Mouse (Mus musculus): ENCODE data around the gene Mettl1. TPM values are rescaled to one million over a fixed set of nuclear protein-coding genes. Genes with fewer than 3 reads are reported as not detected.

The Mettl1 gene
- polyA plus RNA-seq, 1 experiment, result 31.3 TPM

DNA sequence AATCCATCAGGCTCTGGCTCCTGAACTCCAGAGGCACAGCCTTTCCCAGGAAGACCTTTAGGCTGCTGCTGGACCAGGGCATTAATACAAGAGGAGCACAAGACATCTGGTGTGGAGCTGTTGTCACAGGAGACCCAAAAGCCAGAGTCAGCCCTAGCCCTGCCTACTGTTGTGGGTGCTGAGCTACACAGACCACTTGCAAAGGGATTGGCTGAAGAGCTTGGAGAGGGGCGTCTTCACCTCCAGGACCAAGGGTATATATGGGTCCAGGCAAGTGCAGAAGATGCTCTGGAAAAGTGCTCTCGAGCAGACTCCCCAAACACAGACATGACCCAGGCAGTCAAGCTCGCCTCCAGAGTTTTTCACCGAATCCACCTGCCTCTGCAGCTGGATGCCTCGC lies 6.7 kb downstream of the Mettl1 start, which contains the start of gene Cyp27b1:
Cyp27b1 (plus strand) TSS at position 297 of the 400 bp plus-strand sequence.
- peaks cover 11% of the 10 kb centered on the region for H3K79me2 ChIP-seq (ENCODE audit: control insufficient read depth, insufficient read depth)
- peaks cover 27% of the 10 kb centered on the region for H3K36me3 ChIP-seq (ENCODE audit: control insufficient read depth, insufficient read depth)
- TF ChIP-seq USF1 (IDR thresholded peaks at IDR 0.05; ENCODE audit: low read depth), result no peak
- no peak for TF ChIP-seq MAX (IDR thresholded peaks at IDR 0.05)
- TF ChIP-seq MYOG (IDR thresholded peaks at IDR 0.05; ENCODE audit: control insufficient read depth, extremely low read depth, insufficient read length), result no peak
- H3ac ChIP-seq (ENCODE audit: control insufficient read depth, insufficient read length, low read depth), result no peak within 1 kb of the TSS
- H3K4me3 ChIP-seq (ENCODE audit: insufficient read depth, poor library complexity, severe bottlenecking), result no peak within 1 kb of the TSS
- peaks cover 17% of the 10 kb centered on the region for H3K27me3 ChIP-seq (ENCODE audit: control insufficient read depth, insufficient read depth, insufficient read length)
- peaks cover 2% of the 10 kb centered on the region for H3K79me3 ChIP-seq (ENCODE audit: low read depth)

- Histone ChIP-seq H3K79me2 (ENCODE audit: control insufficient read depth, insufficient read depth) (peaks cover 3% of the 10 kb centered on the region), H3K79me3 (ENCODE audit: low read depth) (no peaks in the 10 kb centered on the region), H3K27me3 (ENCODE audit: control insufficient read depth, insufficient read depth, insufficient read length) (peaks cover 17% of the 10 kb centered on the region), H3K36me3 (ENCODE audit: control insufficient read depth, insufficient read depth) (peaks cover 18% of the 10 kb centered on the region), H3K4me3 (ENCODE audit: insufficient read depth, poor library complexity, severe bottlenecking) (no peak overlapping the region), H3ac (ENCODE audit: control insufficient read depth, insufficient read length, low read depth) (no peak overlapping the region)
- no peak for TF ChIP-seq MAX (IDR thresholded peaks at IDR 0.05)
- TF ChIP-seq FOSL1 (IDR thresholded peaks at IDR 0.05; ENCODE audit: insufficient read depth, low read length, poor library complexity, severe bottlenecking), result no peak
These were observed 7.6 kb downstream of the Mettl1 start for GRCm38 (mm10) chr10:127048608-127049394.

DNA sequence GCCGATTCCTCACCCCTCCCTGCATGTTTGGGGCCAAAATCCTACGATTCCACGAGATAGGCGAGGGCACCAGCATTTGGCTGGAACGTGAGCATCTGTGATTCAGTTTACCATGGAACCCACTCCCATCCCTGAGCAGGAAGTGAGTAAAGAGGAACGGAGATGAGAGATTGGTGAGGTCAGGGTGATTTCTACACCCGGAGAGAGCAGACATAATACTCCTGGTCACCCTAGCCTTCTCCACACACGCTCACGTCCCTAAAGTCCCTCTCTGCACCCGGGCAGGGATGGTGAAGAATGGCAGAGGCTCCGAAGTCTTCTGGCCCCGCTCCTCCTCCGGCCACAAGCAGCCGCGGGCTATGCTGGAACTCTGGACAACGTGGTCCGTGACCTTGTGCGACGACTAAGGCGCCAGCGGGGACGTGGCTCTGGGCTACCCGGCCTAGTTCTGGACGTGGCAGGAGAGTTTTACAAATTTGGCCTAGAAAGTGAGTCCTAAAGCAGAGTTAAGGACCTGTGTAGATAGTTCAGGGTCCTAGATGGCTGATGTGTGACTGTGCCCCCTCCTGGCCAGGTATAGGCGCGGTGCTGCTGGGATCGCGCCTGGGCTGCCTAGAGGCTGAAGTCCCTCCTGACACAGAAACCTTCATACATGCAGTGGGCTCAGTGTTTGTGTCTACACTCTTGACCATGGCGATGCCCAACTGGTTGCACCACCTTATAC lies 8.3 kb downstream of the Mettl1 start:
- H3K36me3 ChIP-seq (ENCODE audit: control insufficient read depth, insufficient read depth), result peaks cover 12% of the 10 kb centered on the region
- H3K79me2 ChIP-seq (ENCODE audit: control insufficient read depth, insufficient read depth), result no peaks in the 10 kb centered on the region
- no peak for TF ChIP-seq CTCF (IDR thresholded peaks at IDR 0.05; ENCODE audit: control insufficient read depth, insufficient read depth, insufficient read length)
- no peak for TF ChIP-seq USF1 (IDR thresholded peaks at IDR 0.05; ENCODE audit: low read depth)
- TF ChIP-seq MYOD1 (IDR thresholded peaks at IDR 0.05; ENCODE audit: control insufficient read depth, insufficient read length, low read depth), result no peak
- no peak for TF ChIP-seq MAX (IDR thresholded peaks at IDR 0.05)
- TF ChIP-seq CEBPB (IDR thresholded peaks at IDR 0.05; ENCODE audit: low read depth), result no peak
- TF ChIP-seq FOSL1 (IDR thresholded peaks at IDR 0.05; ENCODE audit: insufficient read depth, low read length, poor library complexity, severe bottlenecking), result no peak
- TF ChIP-seq MYOG (IDR thresholded peaks at IDR 0.05; ENCODE audit: control insufficient read depth, extremely low read depth, insufficient read length), result no peak
- H3K27me3 ChIP-seq (ENCODE audit: control insufficient read depth, insufficient read depth, insufficient read length), result peaks cover 17% of the 10 kb centered on the region
- H3K79me3 ChIP-seq (ENCODE audit: low read depth), result no peaks in the 10 kb centered on the region
- H3K4me3 ChIP-seq (ENCODE audit: insufficient read depth, poor library complexity, severe bottlenecking), result no peak overlapping the region
- H3ac ChIP-seq (ENCODE audit: control insufficient read depth, insufficient read length, low read depth), result no peak overlapping the region

DNA sequence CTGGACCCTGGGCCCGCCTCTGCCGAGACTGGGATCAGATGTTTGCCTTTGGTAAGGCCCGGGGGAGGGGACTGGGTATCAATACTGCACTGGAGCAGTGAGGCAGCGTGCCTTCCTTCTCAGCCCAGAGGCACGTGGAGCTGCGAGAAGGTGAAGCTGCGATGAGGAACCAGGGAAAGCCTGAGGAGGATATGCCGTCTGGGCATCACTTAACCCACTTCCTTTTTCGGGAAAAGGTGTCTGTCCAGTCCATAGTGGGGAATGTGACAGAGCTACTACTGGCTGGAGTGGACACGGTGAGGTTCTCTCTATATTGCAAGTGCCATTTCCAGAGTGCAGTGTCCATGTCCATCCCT lies 8.9 kb downstream of the Mettl1 start:
- Histone ChIP-seq H3K36me3 (ENCODE audit: control insufficient read depth, insufficient read depth) (peaks cover 7% of the 10 kb centered on the region), H3K4me3 (ENCODE audit: insufficient read depth, poor library complexity, severe bottlenecking) (no peak overlapping the region), H3ac (ENCODE audit: control insufficient read depth, insufficient read length, low read depth) (no peak overlapping the region), H3K79me3 (ENCODE audit: low read depth) (no peaks in the 10 kb centered on the region), H3K27me3 (ENCODE audit: control insufficient read depth, insufficient read depth, insufficient read length) (peaks cover 17% of the 10 kb centered on the region), H3K79me2 (ENCODE audit: control insufficient read depth, insufficient read depth) (no peaks in the 10 kb centered on the region)
- TF ChIP-seq USF1 (IDR thresholded peaks at IDR 0.05; ENCODE audit: low read depth) (no peak), MAX (IDR thresholded peaks at IDR 0.05) (no peak), CEBPB (IDR thresholded peaks at IDR 0.05; ENCODE audit: low read depth) (no peak), CTCF (IDR thresholded peaks at IDR 0.05; ENCODE audit: control insufficient read depth, insufficient read depth, insufficient read length) (no peak), MYOD1 (IDR thresholded peaks at IDR 0.05; ENCODE audit: control insufficient read depth, insufficient read length, low read depth) (no peak), FOSL1 (IDR thresholded peaks at IDR 0.05; ENCODE audit: insufficient read depth, low read length, poor library complexity, severe bottlenecking) (no peak), MYOG (IDR thresholded peaks at IDR 0.05; ENCODE audit: control insufficient read depth, extremely low read depth, insufficient read length) (no peak)

GRCm38 (mm10) chr10:127054646-127055045 lies 13.4 kb downstream of the Mettl1 start:
- no peaks in the 10 kb centered on the region for H3K79me3 ChIP-seq (ENCODE audit: low read depth)
- no peaks in the 10 kb centered on the region for H3K36me3 ChIP-seq (ENCODE audit: control insufficient read depth, insufficient read depth)
- no peak overlapping the region for H3K4me3 ChIP-seq (ENCODE audit: insufficient read depth, poor library complexity, severe bottlenecking)
- no peak overlapping the region for H3ac ChIP-seq (ENCODE audit: control insufficient read depth, insufficient read length, low read depth)
- no peaks in the 10 kb centered on the region for H3K79me2 ChIP-seq (ENCODE audit: control insufficient read depth, insufficient read depth)
- peaks cover 9% of the 10 kb centered on the region for H3K27me3 ChIP-seq (ENCODE audit: control insufficient read depth, insufficient read depth, insufficient read length)
- TF ChIP-seq CEBPB (IDR thresholded peaks at IDR 0.05; ENCODE audit: low read depth) (no peak), USF1 (IDR thresholded peaks at IDR 0.05; ENCODE audit: low read depth) (no peak), CTCF (IDR thresholded peaks at IDR 0.05; ENCODE audit: control insufficient read depth, insufficient read depth, insufficient read length) (no peak)

DNA sequence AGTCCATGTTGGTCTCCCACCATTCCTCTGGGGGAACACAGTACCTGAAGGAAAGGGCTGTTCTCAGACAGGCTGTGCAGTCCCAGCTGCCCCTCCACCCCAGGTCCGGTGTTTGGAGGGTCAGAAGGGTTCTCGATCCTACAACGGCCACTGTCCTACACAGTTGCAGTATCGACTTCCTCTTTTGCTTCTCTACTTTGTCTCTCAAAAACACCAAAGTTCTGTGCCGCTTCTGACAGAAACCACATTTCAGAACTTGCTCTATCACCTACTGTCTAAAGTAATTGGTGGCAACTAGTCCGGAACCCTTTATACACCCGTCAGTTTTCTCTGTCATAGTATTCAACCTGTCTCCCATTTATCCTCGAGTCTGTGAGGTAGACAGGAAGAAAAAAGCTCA lies 14.2 kb downstream of the Mettl1 start:
- TF ChIP-seq MYOG (IDR thresholded peaks at IDR 0.05; ENCODE audit: control insufficient read depth, extremely low read depth, insufficient read length) (no peak), CEBPB (IDR thresholded peaks at IDR 0.05; ENCODE audit: low read depth) (no peak), MYOD1 (IDR thresholded peaks at IDR 0.05; ENCODE audit: control insufficient read depth, insufficient read length, low read depth) (no peak), CTCF (IDR thresholded peaks at IDR 0.05; ENCODE audit: control insufficient read depth, insufficient read depth, insufficient read length) (no peak), USF1 (IDR thresholded peaks at IDR 0.05; ENCODE audit: low read depth) (no peak), FOSL1 (IDR thresholded peaks at IDR 0.05; ENCODE audit: insufficient read depth, low read length, poor library complexity, severe bottlenecking) (no peak), MAX (IDR thresholded peaks at IDR 0.05) (no peak)
- no peak overlapping the region for H3K4me3 ChIP-seq (ENCODE audit: insufficient read depth, poor library complexity, severe bottlenecking)
- H3K79me2 ChIP-seq (ENCODE audit: control insufficient read depth, insufficient read depth), result no peaks in the 10 kb centered on the region
- H3K27me3 ChIP-seq (ENCODE audit: control insufficient read depth, insufficient read depth, insufficient read length), result peaks cover 3% of the 10 kb centered on the region
- no peak overlapping the region for H3ac ChIP-seq (ENCODE audit: control insufficient read depth, insufficient read length, low read depth)
- H3K79me3 ChIP-seq (ENCODE audit: low read depth), result no peaks in the 10 kb centered on the region
- no peaks in the 10 kb centered on the region for H3K36me3 ChIP-seq (ENCODE audit: control insufficient read depth, insufficient read depth)
